Mouse (Mus musculus) right cerebral cortex, postnatal 25 days (tissue): ENCODE results near the gene Crabp2.
A peak's percentile ranks its signal among the peaks of the same experiment; 100 is the strongest.
"Not testable (repeated sequence)": the region's sequence is repeated elsewhere in the genome, so short reads cannot be mapped to it uniquely, and the experiment has no call there.

Source experiments
- DNase-seq: peaks from one replicate; pipeline ENCODE4 v3.0.0; 2022

The Crabp2 gene

DNA sequence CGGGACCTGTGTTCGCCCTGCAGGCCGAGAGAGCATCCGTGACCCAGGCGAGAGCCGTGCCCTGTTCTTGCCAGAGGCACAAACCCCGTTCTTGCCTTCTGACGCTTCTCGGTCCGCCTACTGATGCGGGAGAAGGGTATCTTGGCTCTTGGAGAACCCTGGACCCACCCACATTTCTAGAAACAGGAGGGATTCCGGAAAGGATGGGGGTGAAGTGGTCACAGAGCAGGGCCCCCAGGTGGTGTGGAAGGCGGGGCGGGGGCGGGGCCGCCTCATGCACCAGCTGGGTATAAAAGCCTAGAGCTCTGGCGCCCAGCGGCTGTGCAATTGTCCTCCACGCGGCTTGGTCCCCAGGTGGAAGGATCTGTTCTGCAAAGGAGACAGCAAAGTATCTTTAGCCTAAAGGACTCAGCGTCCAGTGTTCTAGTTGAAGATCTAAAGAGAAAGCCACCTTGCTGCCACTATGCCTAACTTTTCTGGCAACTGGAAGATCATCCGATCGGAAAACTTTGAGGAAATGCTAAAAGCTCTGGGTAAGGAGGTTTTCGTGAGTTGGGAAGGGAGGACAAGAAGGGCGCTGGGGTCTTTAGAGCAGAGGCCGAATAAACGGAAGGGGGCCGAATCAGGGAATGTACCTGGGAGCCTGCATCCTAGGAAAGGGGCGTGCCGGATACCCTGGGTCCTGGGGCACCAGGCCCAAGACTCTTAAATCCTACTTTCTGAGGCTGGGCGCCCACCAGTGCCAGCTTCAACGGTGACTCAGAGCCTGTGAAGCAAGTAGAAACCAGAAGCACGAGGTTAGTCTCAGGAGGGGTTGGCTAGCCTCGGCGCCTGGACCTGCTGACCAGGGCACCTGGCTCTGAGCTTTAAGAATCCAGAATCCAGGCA is at the start of gene Crabp2:
Gene Crabp2, plus strand, starts transcription at position 289 of the 888 bp plus-strand sequence.
- DNase-seq: no peak

DNA sequence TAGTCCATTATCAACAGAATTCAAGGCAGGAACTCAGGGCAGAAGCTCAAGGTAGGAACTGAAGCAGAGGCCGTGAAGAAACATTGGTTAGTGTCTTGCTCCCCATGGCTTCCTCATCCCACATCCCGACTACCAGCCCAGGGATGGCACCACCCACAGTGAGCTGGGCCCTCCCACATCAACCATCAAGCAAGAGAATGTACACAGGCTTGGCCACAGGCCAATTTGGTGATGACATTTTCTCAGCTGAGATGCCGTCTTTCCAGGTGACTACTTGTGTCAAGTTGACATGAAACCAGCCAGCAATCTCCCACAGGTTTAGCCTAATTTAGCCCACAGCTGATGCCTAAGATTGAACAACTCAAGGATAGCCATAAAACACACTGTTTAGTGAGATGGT is 49.2 kb upstream of the Crabp2 start:
- no peak for DNase-seq

DNA sequence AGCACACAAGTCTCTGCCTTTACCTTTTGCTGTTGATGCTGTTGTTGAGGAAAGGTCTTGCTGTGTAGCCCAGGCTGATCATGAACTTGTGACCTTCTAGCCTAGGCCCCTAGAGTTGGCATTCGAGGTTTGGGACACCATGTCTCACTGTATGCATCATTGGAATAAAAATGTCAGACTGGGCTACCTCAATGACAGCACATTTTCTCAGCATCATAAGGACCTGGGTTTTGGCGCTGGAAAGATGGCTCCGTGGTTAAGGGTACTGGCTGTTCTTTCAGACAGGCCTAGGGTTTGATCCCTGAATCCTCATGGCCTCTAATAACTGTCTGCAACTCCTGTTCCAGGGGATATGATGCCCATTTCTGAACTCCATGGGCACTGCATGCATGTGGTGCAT is 48.7 kb upstream of the Crabp2 start:
- no peak for DNase-seq

DNA sequence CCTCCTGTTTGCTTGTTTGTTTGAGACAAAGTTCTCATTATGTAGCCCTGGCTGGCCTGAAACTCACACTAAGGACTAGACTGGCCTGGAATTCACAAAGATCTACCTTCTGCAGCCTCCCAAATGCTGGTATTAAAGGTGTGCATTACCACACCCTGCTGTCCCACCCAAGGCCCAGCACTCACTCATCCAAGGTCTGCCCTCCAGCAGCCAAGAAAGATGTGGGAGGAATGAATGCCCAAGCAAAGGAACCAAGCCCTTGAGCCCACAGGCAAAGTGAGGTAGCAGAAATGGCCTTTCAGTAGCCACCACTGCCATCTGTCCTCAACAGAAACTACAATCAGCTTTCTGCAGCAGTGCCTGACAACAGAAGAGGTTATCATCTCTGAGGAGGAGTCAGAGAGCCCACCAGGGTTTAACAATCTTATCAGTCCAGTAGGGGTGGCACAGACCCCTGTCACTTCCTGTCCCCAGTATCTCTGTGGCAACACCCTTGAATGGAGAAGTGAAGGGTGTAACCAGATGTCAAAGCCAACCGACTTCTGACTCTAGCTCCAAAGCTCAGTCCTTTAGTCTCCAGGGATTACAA is 47.3 kb upstream of the Crabp2 start:
- DNase-seq: no peak

DNA sequence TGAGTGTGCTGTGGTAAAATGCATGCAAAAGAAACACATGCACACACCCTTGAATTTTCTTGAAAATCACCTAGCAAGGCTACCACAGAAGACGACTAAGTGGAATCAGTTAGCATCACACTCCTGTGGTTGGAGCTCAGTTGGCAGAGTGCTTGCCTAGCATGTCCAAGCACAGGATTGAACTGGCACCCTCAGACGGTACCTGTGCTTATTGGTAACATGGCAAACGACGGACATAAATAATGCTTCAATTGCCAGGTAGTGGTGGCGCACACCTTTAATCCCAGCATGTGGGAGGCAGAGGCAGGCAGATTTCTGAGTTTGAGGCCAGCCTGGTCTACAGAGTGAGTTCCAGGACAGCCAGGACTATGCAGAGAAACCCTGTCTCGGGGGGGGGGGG is 46.5 kb upstream of the Crabp2 start:
- not testable (repeated sequence) for DNase-seq

DNA sequence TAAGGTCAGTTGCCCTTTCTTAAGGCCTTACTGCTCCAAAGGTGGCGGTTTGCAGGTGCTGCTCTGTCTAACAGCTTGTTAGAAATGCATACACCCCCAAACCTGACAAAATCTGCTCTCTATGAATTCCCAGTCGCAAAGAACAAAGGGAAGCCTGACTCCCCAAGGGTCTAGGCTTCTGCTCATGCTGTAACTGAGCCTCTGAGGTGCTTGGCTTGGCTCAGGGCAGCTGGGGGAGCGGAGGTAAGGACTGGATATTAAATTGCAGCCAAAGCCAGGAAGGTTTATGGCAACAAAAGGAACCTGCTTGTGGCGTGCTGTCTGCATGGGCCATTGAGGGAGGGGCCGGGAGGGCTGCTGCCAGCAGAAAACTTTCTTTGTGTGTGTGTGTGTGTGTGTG is 44.6 kb upstream of the Crabp2 start:
- no peak for DNase-seq

DNA sequence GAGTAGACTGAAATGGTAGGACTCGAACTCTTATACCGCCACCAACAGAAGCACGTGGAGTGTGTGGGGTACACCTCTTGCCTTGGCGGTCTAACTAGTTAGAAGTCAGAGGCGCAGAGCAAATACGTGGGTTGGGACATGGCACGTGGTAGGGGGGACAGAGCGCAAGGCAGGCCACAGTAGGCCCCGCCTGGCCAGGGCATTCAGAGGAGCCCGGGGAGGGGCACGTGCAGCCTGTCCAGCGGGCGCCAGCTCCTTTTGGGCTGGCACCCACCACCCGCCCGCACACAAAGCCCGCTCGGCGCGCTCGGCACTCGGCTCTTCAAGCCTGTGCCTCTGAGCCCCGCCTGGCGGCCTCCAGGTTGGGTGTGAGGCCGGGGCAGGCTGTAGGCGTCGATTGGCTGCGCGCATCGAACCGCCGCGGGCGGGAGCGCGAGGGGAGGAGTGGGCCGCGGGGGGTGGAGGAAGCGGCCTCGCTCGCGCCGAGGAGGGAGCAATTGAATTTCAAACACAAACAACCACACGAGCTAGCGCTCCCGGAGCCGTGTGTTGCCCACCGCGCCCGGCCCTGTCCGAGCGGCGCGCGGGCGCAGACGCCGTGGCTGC is 42.5 kb upstream of the Crabp2 start, which contains the start of gene Hdgf:
Gene Hdgf, plus strand, starts transcription at position 442 of the 606 bp plus-strand sequence.
- peak; percentile 94 for DNase-seq

DNA sequence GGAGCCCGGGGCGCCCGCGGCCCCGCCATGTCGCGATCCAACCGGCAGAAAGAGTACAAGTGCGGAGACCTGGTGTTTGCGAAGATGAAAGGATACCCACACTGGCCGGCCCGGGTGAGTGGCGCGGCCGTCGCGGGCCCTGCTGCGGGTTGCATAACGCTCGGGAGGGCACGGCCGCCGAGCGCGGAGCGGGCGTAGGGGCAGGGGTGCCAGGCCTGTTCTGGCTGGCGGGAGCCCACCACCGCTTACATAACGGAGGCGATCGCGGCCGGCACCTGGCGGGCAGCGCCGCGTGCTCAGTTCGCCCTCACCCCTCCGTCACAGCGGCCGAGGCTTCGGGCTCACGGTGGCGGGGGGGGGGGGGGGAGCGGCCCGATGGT is 41.9 kb upstream of the Crabp2 start:
- no peak for DNase-seq

DNA sequence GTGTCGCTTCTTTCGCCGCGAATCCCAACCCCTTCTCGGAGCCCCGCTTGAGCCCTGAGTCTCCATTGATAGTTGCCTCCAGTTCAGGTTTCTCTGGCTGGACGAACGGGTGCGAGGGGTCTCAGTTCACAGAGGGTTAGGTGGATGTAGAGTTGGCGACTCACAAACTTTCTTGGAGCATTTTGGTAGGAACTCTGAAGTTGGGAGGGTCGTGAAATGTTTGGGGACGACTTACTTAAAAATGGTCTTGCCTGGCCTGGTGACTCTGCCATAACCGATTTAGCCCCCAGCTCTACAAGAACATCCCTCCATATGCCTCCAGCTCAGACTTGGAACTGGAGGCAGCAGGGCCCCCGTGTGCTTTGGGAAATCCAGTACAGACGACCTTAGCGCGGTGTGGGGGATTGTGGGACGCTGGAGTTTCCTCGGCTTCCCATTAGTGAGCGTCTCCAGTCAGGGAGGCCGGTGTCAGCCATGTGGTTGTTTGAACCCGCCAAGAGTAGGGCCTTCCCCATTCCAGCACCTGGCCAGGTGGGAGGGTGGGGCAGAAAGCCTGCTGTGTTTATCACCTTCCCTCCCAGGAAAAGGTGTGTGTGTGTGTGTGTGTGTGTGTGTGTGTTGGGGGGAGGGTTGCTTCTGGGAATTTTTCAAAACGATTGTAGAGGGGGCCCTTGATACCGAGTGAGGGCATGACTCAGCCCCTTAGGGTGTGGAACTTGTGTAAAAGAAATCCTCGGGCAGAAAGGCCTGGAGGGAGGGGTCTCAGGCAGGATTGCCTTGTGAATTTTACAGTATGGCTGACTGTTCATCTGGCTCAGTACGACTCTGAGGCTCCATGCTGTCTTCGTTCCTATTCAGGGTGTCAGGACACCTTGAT is 41.2 kb upstream of the Crabp2 start:
- DNase-seq: peak; percentile 29

DNA sequence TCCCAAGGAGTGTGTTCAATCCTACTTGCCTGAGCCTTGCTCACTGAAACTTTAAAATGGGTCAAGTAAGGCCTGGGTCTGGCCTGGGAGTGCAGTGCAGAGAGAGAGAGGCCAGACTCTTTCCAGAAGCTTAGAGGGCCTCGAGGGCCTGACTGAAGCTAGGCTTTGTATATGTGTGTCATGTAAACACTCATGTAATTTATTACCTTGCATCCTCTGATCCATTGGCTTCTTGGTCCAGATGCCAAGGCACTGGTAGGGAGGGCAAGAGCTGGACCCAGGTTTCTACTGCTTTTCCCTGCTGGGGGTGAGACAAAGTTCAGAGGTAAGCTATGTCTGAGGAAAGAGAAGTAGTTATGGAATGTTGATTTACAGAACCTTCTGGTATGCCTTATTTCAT is 40.6 kb upstream of the Crabp2 start:
- DNase-seq: no peak

DNA sequence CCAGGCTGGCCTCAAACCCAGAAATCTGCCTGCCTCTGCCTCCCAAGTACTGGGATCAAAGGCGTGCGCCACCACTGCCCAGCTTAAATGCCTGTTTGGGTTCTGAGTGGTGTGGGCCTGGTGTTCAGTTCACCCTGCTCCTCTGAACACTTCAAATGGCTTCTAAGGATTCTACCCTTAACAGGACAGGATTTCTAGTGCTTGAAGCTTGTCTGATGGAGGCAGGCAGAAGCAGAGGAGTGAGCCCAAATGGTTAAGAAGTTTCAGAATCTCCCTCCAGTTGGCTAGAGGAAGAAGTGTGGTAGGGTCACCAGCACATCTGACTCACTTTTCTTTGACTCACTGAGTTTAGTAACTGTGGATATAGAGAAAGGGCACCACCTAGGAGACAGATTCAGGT is 39.1 kb upstream of the Crabp2 start:
- DNase-seq: no peak

DNA sequence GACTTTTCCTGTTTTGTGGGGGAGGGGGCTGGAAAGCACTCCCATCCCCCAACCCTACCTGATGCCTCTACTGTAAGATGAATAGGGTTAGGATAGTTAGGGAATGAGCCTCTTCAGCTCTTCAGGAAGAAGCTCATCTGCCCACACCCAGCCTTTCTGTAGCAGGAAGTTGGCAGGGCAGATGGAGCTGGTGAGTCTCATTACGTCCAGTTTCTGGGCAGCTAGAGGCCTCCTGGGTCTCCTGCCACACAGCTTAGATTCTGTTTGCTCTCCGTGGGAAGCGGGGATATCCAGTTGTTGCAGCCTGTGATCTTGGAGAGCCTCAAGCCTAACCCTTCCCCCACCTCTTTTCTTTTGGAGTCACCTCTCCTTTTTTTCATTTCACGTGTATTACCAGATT is 38.6 kb upstream of the Crabp2 start:
- DNase-seq: no peak

DNA sequence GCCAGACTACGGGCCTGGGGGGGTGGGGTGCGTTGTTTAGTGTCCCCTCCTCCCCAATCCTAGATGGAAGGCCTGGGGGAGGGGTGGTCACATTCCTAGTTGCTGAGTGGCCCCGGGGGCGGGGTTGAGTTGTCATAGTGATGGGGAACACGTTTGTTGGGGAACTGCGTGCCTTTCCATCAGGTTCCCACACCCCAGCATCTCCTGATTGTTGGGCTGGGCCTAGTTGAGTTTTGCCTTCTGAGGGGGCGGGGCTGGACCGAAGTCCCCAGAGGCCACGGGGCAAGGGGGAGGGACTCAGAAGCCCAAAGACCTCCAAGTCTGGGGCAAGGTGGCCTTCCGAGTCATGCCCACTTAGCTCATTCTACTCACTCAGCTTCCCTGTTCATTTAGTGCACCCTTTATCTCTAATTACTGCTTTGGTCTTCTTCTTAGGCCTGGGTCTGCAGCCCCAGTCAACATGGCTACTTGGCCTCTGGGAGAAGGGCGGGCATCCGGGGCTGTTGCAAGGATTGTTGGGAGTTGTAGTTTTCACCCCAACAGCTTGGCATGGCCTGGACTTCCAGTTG is 37.8 kb upstream of the Crabp2 start:
- DNase-seq: no peak

DNA sequence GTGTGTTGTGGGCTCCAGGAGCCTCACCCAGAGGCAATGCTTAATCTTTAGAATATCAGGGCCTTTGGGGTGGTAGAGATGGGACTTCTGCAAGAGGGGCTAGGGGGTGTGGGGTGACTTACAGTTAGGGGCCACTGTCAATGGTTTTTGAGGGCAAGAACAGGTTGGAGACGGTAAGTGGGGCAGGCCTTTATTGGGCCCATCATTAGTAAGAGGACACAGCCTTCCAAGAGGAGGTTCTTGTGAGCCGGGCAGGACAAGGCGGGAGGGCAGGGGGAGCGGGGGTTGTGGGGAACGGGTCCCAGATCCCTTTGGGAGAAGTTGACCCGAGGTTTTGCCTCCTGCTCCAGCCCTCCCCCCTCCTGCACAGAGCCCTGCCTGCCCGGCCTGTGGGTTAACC is 35.0 kb upstream of the Crabp2 start:
- DNase-seq: no peak

DNA sequence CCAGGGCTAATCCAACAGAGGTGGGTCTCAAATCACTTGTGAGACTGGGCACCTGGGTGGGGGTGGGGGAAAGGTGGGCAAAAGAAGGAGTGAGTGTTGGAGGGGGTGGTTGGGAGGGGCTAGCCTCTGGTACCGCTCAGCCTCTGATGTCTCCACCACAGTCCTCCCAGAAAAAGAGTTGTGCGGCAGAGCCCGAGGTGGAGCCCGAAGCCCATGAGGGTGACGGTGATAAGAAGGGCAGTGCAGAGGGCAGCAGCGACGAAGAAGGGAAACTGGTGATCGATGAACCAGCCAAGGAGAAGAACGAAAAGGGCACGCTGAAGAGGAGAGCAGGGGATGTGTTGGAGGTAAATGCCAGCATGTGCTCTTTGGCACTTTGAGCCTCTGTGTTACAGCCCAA is 34.6 kb upstream of the Crabp2 start:
- DNase-seq: no peak

DNA sequence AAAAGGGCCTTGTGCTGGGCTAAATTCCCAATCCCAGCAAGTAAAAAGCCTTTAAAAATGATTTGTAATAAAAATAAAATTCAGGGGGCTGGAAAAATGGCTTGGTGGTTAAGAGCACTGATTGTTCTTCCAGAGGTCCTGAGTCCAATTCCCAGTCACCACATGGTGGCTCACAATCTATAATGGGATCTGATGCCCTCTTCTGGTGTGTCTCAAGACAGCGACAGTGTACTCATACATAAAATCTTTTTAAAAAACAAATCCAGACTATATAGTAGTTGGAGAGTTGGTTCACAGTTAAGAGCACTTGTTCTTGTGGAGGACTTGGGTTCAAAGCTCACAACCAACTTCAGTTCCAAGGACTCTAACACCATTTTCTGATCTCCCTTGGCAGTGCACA is 31.5 kb upstream of the Crabp2 start:
- DNase-seq: no peak

DNA sequence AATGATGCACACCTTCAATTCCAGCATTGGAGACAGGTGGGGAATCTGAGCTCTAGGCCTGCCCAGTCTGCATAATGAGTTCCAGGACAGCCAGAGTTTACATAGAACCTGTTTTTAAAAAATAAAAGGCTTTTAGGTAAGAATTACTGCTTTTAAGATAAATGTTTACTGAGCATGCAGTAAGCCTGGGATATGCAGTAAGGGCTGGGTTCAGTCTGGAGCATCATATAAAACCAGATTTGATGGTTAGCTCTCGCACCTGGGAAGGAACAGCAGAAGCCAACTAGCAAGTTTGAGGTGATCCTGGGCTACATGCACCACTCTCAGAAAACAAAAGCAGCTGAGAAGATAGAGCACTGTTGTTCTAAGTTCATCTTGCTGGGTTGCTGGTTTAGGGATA is 29.9 kb upstream of the Crabp2 start:
- no peak for DNase-seq

DNA sequence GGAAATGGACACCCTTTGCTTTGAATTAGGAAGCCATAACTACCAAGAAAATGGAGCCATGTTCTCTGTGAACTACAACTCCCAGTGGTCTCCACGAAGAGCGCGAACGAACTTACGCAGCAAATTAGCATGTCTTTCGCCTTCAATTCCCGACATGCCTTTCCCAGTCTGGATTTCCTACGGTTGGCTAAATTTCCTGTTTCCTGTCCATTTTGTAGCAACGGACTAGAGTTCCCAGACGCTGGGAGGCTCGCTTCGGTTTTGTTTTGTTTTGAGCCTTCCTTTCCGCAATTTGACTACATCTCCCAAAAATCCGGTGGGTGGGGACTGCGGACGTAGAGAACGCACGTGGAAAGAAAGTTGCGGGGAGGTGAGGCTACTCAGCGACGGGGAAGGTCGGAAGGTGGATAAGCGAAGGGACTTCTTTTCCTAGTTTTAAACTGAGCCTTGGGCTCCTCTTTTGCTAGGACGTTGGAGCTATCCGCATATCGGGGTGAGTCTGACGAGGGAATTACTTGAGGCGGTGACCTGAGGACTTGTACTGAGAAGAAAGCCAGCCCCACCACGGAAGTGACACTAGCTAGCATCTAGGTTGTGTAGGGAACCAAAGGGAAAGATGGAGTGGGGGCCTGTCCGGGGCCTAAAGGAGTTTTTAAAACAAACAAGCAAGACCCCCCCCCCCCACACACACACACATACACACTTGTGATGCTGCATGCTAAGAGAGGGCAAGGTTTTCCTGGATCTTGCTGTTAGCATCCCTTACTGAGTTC is 28.9 kb upstream of the Crabp2 start, which contains the start of gene Mrpl24:
Gene Mrpl24, plus strand, starts transcription at position 171 of the 773 bp plus-strand sequence.
- DNase-seq: peak; percentile 84

DNA sequence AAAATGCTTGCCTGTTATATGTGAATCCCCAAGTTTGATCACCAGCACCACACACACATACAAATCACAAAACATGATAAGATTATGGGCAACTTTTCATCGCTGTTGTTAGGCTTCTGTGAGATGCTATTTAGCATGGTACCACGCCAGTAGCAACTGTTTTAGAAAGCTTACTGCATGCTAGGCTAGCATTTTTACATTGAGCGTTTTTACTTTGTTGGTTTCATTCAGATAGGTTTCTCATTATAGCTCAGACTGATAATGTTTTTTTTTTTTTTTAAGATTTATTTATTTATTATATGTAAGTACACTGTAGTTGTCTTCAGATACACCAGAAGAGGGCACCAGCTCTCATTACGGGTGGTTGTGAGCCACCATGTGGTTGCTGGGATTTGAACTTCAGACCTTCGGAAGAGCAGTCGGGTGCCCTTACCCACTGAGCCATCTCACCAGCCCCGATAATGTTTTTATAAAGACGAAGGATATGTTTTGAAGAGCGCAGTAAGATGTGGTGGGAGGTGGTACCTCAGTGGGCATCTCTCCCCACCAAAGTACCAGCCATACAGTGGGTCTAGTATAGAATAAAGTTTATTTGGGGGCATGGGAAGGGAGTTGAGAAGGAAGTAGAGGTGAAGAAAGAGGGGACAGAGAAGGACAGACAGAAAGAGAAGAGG is 28.1 kb upstream of the Crabp2 start:
- DNase-seq: no peak

DNA sequence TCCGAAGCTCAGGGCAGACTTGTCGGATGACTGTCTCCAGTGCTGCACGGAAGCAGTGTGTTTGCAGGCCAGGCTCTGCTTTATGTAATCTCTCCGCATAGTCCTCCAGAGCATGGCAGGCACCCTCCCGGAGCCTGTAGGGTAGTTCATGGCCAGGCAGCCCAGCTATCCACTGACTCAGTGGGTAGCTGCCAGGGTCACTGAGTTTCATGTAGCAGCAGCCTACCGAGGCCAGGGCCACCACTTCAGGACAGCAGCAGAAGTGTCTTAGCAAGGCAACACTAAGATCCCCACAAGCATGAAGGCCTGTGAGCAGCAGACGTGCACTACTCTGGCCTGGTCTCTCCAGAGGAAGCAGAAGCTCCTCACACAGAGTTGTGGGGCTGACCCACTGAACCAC is 23.5 kb upstream of the Crabp2 start:
- DNase-seq: no peak

DNA sequence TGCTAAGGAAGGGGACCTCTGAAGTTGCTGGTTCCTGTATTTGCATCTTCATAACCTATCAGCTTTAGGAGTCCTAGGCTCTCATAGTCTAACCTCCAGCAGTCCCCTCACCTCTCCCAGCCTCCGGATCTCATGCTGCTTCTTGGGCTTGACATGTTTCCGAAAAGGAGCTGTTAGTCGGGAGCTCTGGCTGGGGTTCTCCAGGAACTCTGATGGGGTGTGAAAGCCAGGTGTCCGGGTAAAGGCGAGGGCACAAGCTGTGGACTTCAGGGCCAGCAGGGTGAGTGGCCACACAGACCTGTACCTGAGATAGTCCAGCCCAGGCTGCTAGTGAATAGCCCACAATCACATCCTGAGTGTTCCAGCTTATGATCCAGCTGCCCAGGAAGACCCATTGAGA is 21.0 kb upstream of the Crabp2 start:
- no peak for DNase-seq
